Mouse (Mus musculus) cerebellum, adult (tissue): ENCODE measurements at regions not wholly inside any gene's neighbourhood (a gene's known extent, or its start where the extent isn't known, plus 50 kb on each side); places are given as distances from the start of the nearest gene placed in this dataset.

Experiments used
- ATAC-seq: cut with Nextera tagmentation; 2 replicates; pipeline ENCODE4 v1.9.2; 2017; ENCODE audit warnings: mild to moderate bottlenecking, moderate library complexity, mixed read lengths; ENCODE audit not compliant: insufficient number of reproducible peaks, low FRiP score, low TSS enrichment

- no peak for ATAC-seq
Observed at GRCm38 (mm10) chr17:10081721-10082120, 237.9 kb downstream of the Qk start.

- ATAC-seq, result no peak
Observed at GRCm38 (mm10) chr17:10079853-10080650, 239.6 kb downstream of the Qk start.

GRCm38 (mm10) chr17:10078536-10079319, 240.9 kb downstream of the Qk start:
- ATAC-seq, result no peak

DNA sequence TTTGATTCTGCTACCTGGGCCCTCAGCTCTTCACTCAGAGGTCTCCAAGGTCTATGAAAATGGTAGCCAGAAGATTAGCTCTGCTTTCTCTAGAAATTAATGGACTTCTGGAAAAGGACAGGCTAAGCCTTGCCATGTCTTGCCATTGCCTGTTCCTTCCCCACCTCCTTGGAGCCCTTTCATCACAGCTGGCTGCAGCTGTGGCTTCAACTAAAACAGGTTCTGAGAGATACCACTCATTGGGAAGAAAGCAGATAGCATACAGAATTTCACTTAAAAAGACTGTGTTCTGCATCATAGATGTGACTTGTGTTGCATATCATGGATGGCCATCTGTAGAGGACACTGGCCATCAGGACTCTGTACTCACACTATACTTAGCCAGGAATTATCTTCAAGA, 246.4 kb downstream of the Qk start:
- no peak for ATAC-seq

- ATAC-seq, result no peak
Observed at GRCm38 (mm10) chr17:10069251-10069650, 250.4 kb downstream of the Qk start.

DNA sequence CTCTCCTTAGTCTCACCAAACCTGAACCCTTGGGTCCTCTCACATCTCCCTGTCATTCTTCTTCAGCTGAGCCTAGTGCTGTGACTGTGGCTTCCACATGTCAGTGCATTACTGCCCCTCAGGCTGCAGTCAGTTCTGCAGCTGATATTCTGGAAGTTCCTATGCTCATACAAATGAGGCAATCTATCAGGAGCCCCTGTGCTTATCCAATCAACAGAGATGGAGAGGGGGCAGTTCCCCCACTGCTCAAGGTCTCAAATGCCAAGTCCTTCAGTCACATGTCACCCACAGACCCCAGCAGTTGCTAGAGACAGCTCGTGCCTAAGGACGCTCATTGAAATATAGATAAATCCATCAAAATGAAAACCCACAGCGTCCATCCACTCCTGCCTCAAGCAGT, 254.5 kb downstream of the Qk start:
- no peak for ATAC-seq

GRCm38 (mm10) chr17:10062546-10063100, 257.0 kb downstream of the Qk start:
- no peak for ATAC-seq

- ATAC-seq, result no peak
Observed at GRCm38 (mm10) chr17:10057736-10058135, 261.9 kb downstream of the Qk start.

GRCm38 (mm10) chr17:10056096-10056495, 263.6 kb downstream of the Qk start:
- no peak for ATAC-seq

DNA sequence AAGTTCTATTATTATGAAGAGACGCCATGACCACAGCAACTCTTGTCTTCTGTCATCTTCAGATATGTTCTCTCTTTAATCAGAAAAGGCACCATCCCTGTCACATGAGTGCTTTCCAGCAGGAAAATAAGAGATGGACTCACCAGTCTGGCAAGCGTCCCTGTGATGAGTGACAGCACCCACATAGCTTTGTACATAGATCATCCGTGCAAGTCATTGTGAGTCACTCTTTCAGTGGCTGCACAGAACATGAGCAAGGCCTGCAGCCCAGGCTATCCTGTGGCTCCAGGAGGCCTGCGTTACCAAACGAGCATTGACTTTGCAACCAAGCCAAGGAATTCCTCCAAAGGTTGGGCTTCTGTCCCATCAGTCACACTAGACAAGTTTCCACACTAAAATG, 265.3 kb downstream of the Qk start:
- ATAC-seq, result no peak

DNA sequence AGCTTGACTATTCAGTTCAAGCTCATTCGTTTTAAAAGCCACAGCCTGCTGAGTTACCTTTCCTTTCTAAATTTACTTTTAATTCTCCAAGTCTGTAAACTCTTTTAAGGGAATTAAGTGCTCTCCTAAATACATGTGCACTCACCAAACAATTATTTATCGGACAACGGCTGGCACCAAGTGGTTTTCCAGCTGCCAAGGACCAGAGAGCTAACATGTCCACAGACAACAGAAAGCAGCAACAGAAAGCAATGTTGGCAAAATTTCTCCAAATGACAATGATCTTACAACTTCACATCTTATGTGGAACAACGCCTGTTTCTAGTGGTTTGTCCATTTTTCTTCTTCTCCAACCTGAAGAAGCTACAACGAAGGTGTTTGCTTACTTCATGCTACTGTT, 275.3 kb downstream of the Qk start:
- no peak for ATAC-seq

DNA sequence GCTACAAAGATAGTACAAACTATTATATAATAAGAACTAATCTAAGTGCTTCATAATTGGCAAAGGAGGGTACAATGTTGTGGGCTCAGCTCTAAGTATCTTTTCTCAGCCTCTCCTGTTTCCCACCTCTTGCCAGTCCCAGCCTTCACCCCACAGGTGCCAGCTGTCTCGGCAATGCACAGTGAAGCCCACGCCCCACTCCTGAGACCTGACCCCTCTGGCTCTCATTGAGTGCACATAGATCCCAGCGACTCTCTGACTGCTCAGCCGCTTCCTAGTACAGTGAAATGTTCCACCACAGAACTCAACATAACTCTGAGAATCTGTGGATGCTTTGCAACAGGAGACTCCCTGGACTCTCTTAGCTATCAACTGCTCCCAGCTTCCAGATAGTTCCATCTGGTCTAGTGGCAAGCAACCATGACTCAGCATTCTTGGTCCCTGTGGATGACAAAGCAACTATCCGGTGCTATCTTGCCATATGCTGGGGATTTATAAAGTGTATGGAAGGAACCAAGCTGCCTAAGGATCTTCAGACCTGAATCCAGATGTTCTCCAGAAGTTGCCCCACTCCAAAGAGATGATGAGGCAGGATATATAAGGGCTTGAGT, 277.5 kb downstream of the Qk start:
- no peak for ATAC-seq

DNA sequence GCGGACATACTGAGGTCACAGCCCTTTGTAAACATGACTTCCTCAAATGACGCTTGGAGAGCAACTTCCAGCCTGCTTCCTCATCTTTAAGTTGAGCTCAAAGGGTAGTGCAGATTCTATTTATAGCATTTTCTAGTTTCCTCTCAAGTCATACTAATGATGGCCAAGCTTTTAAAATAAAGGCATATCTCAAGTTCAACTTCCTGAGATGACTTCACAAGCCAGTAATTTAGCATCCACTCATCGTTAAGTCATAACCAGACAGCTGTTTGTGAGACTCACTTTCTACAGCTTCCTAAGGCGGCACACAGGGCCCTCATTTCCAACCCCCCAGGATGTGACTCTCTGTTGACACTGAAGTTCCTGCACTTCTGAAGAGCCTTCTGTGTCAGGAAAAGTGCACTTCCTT, 278.7 kb downstream of the Qk start:
- no peak for ATAC-seq

- ATAC-seq, result no peak
Observed at GRCm38 (mm10) chr17:10040375-10040774, 279.3 kb downstream of the Qk start.

DNA sequence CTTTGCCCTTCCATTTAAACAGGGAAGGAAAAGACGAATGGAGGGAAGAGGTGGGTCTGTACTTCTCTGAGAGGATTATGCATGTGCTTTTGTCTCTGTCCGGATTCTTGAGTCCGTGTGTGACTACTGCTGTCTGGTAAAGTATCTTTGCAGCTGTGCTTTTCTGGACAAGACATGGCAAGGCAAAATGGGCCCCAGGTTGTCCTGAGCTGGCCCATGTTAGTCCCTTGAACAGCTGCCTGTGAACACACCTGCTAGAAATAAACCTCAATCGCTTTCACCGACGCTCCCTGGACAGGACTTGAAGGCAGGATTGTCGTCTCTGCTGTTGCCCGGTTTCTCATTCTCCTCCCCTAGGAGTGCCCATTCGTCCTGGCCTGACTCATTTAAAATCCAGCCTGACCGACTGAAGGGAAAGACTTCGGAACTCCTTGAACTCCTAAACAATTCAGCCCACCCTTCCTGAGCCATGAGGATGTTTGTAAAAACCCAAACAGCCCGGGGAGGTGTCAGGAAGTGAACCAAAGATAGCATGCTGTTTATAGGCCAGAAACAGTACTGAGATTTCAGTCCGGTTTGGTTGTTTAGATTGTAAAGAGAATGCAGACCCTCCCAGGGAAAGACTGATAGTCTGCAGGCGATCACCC, 281.7 kb downstream of the Qk start:
- no peak for ATAC-seq

DNA sequence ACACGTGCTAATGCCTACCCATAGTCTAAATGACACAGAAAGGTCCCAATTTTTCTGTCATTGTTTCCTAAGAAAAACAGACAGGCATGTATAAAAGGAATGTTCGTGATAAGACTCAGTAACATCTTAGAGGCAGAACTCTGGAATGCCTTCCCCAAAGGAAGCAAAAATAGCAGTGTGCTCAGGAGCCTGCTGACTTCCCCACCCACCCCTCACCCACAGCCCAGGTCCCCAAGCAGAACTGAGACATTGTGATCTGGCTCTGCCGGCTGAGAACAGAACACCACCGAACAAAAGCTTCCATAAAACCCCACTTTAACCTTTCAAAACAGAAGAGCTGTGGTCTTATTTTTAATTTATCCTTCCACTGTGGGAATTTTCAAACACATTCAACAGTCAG, 286.1 kb downstream of the Qk start:
- no peak for ATAC-seq

GRCm38 (mm10) chr17:10031033-10031432, 288.6 kb downstream of the Qk start:
- no peak for ATAC-seq

DNA sequence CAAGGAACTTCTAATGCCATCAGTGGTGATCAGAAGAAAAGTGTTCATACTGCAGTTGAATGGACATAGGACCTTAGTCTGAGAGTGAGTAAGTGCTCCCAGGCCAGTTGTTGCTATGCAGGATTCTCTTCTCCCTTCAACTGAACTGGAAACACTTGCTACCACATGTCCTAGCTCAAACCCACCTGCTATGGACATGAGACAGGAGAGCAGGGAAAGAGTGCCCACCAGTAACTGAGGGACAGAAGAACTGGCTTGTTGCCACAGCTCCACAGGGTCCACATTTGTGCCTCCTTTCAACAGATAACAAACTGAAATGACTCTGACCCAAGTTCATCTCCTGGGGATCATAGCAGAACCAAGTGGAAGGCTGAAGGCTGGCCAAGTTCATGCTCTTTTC, 292.9 kb downstream of the Qk start:
- no peak for ATAC-seq

- ATAC-seq, result no peak
Observed at GRCm38 (mm10) chr17:10025212-10025611, 294.4 kb downstream of the Qk start.

- no peak for ATAC-seq
Observed at GRCm38 (mm10) chr17:10024323-10024722, 295.3 kb downstream of the Qk start.

DNA sequence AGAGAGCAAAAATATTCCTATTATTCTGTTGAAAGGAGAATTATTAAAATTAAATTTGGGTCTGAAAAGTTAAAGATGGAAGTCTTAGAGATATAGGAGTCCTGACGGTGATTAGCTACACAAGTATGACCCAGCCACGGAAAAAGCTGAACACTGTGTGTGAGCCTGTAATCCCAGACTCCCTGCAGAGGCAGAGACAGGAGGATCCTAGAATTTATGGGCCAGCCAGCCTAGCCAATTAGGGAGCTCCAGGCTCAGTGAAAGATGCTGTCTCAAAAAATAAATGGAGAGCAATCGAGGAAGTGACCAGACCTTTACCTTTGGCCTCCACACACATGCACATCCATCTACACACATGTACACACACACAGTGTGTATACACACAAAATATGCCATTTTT, 307.5 kb downstream of the Qk start:
- no peak for ATAC-seq
